Mouse (Mus musculus): ENCODE measurements around the gene Wfikkn2.

Gene Wfikkn2

GRCm38 (mm10) chr11:94221257-94221656, 24.5 kb downstream of the Wfikkn2 start:
- DNase-seq (ENCODE audit: low spot score) = no peak

GRCm38 (mm10) chr11:94216247-94216646, 29.6 kb downstream of the Wfikkn2 start:
- no peak for DNase-seq (ENCODE audit: low spot score)

GRCm38 (mm10) chr11:94215581-94215980, 30.2 kb downstream of the Wfikkn2 start:
- DNase-seq (ENCODE audit: low spot score) = no peak

- DNase-seq (ENCODE audit: low spot score) = no peak
Observed at GRCm38 (mm10) chr11:94213735-94214594, 31.8 kb downstream of the Wfikkn2 start.

GRCm38 (mm10) chr11:94212997-94213396, 32.8 kb downstream of the Wfikkn2 start:
- DNase-seq (ENCODE audit: low spot score) = no peak

GRCm38 (mm10) chr11:94212489-94212836, 33.3 kb downstream of the Wfikkn2 start:
- DNase-seq (ENCODE audit: low spot score) = no peak

- peak; percentile 37 for DNase-seq (ENCODE audit: low spot score)
Observed at GRCm38 (mm10) chr11:94211651-94212488, 33.9 kb downstream of the Wfikkn2 start.

- DNase-seq (ENCODE audit: low spot score) = peak; percentile 92
Observed at GRCm38 (mm10) chr11:94211124-94211603, 34.6 kb downstream of the Wfikkn2 start, which contains the start of gene Tob1. Tob1 (plus strand) TSS chr11:94211454.

- peak; percentile 47 for DNase-seq (ENCODE audit: low spot score)
Observed at GRCm38 (mm10) chr11:94210191-94211086, 35.4 kb downstream of the Wfikkn2 start.

- no peak for DNase-seq (ENCODE audit: low spot score)
Observed at GRCm38 (mm10) chr11:94209695-94210131, 36.1 kb downstream of the Wfikkn2 start.

GRCm38 (mm10) chr11:94208811-94209675, 36.8 kb downstream of the Wfikkn2 start:
- DNase-seq (ENCODE audit: low spot score) = no peak

- DNase-seq (ENCODE audit: low spot score) = no peak
Observed at GRCm38 (mm10) chr11:94206398-94207114, 39.2 kb downstream of the Wfikkn2 start.

- DNase-seq (ENCODE audit: low spot score) = no peak
Observed at GRCm38 (mm10) chr11:94203066-94203465, 42.7 kb downstream of the Wfikkn2 start.

- no peak for DNase-seq (ENCODE audit: low spot score)
Observed at GRCm38 (mm10) chr11:94202106-94202505, 43.7 kb downstream of the Wfikkn2 start.

GRCm38 (mm10) chr11:94200422-94200821, 45.4 kb downstream of the Wfikkn2 start:
- no peak for DNase-seq (ENCODE audit: low spot score)

GRCm38 (mm10) chr11:94199771-94200170, 46.0 kb downstream of the Wfikkn2 start:
- DNase-seq (ENCODE audit: low spot score) = no peak

- no peak for DNase-seq (ENCODE audit: low spot score)
Observed at GRCm38 (mm10) chr11:94198405-94199146, 47.2 kb downstream of the Wfikkn2 start.

- no peak for DNase-seq (ENCODE audit: low spot score)
Observed at GRCm38 (mm10) chr11:94196311-94196710, 49.5 kb downstream of the Wfikkn2 start.

GRCm38 (mm10) chr11:94193109-94193508, 52.7 kb downstream of the Wfikkn2 start:
- no peak for DNase-seq (ENCODE audit: low spot score)

Data from urinary bladder, postnatal 10 days (tissue).